Mouse (Mus musculus): ENCODE measurements around the gene AC161166.1. TPM values are rescaled to one million over a fixed set of nuclear protein-coding genes. Genes with fewer than 3 reads are reported as not detected.
A peak's percentile ranks its signal among the peaks of the same experiment; 100 is the strongest.

The AC161166.1 gene
- not detected for total RNA-seq (2021)

DNA sequence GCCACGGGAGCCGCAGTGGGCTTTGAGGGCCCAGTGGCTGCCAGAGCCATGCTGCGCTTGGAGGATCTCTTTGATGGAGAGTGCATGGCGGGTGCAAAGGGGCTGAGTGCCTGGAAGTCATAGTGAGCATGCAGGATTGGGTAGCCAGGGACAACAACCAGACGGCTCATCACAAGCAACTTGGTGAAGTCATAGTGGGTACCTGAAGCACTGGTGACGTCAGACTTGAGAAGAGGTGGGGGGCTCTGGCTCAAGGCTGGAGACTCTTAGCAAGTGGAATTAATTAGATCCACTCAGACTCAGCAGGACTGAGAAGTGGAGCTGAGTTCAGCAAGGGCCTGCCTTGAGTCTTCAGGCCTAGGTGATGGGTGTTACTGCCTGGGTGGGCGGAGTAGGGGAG lies at the start of gene AC161166.1:
Gene AC161166.1 (minus strand): TSS at position 101 of the 400 bp plus-strand sequence.
- DNase-seq = no peak
- intact Hi-C loops (cut with DNase I) = no loop called here

DNA sequence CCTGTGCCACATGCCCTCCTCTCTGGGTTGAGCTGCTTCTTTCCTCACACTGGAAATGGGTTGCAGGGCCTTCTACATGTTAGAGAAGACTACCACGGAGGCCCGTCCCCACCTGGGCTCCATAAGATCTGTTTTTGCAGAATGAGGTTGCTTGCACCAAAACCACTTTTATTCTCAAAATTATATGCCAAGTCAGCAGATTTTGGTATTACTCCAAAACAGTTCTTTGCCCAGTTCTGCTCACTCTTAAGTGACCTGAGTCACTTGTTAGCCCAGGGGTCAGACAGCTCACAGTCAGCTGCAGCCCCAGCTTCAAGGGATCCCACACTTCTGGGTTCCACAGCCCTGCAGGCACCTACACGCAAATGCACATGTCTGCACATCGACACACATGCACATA lies 49.2 kb upstream of the AC161166.1 start:
- DNase-seq = no peak
- intact Hi-C loops (cut with DNase I) = no loop called here

DNA sequence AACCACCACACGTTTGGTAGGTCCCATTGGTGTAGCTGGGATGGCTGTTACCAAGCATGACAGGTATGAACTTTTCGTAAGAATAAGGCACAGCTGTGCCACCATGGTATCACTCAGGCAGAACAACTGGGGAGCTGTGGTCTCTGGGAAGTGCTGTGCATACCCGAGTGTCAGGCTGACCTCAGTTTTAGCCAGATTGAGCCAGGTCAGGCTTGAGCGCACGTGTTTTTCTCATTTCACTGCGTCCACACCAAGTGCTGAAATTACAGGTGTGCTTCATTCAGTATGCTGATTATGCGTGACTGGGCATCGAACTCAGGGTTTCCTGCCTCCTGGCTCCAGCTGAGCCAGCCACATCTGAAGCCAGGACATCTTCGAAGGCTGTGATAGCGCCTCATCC lies 43.5 kb upstream of the AC161166.1 start:
- intact Hi-C loops (cut with DNase I) = loop anchor here (5.0 kb wide), 1 partner anchor 38 kb away; no protein-coding TSS in a partner anchor
- no peak for DNase-seq

DNA sequence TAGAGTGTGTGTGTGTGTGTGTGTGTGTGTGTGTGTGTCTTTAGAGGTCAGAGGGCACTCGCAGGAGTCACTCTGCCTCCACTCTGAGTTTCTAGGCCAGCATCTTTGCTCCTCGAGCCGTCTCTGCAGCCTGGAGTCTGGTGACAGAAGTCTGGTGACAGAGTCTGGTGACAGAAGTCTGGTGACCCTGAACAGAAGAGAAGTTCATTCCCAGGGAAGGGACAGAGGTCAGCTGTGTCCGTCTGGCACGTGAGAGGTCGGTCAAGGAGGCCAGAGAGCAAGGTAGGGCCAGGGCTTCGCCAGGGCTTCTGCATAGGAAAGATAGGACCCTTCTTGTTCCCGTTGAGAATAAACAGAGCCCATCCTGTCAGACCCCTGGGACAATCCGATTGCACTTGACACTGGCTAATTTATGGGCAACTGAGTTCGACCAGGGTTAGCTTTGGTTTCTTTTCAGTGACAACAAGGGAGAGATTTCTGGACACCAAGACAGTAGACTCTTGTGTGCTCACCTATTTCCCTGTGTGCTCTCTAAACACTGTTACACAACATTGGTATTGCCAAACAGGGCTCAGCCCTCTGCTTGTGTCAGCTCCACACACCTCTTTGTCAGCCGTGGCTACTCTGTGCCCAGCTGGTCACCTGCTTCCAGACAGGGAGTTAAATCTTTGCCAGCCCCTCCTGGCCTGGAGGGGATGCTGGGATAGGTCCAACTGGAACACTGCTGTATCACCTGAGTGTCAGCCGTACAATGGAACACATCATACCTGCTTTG lies 39.9 kb upstream of the AC161166.1 start:
- intact Hi-C loops (cut with DNase I) = no loop called here
- no peak for DNase-seq

DNA sequence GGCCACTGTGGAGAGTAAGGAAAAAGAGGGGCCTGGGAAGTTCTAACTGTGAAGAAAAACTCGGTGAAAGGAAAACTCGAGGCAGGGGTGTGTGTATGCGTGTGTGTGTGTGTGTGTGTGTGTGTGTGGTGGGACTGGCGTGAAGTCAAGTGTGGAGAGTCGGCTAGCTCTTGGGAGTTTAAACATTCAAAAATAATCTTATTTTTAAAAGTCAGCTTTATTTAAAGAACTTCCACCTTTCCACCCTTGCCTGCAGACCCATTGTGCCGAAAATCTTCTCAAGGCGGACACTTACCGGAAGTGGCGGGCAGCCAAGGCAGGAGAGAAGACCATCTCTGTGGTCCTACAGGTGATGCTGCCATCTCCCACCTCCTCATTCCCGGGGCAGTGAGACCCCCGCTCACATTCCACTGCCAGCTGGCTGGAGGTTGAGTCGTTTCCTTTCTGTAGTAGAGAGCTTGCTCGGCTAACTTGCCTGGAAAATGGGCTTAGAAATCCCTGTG lies 35.3 kb upstream of the AC161166.1 start:
- no peak for DNase-seq

DNA sequence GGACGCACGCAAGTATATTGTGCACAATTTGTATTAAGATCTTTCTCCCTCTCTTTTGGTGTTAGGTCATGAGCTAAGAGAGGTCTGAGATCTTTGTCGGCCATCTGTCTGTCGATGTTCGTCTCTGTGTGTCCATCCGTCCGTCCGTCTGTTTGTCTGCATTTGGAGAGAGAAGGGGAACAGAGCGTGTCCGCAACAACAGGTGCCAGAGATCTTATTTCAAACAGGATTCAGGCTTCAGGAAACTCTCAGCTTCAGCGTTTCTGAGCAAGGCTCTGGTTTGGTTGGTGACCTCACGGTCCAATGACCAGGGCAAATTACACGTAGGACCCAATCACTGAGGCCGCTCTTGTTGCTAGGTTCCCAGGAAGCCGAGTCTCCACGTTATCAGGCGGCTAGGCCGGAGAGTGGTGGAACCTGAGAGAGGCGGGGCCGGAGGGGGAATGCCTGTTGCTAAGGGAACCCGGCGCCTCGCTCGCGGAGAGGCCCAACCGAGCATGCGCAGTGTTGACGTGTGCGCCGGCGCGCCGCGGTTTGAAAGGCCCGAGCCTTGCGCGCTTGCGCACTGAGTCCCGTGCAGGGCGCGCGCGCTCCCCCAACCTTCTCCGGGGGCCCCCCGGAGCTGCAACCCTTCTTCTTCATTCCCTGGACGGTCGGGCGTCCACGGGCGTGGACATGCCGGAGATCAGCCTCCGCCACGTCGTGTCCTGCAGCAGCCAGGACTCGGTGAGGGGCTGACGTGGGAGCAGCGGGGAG lies 34.6 kb upstream of the AC161166.1 start:
- intact Hi-C loops (cut with DNase I) = loop anchor here (1.0 to 5.0 kb wide), 4 partner anchors 18 to 75 kb away; partner anchors contain the start of gene Zfp428
- peak; percentile 97 to 98 for DNase-seq

More for the DNA sequence above, 35.3 kb upstream of the AC161166.1 start:
- intact Hi-C loops (cut with DNase I) = loop anchor here (1.0 to 5.0 kb wide), 4 partner anchors 18 to 75 kb away; partner anchors contain the start of gene Zfp428

DNA sequence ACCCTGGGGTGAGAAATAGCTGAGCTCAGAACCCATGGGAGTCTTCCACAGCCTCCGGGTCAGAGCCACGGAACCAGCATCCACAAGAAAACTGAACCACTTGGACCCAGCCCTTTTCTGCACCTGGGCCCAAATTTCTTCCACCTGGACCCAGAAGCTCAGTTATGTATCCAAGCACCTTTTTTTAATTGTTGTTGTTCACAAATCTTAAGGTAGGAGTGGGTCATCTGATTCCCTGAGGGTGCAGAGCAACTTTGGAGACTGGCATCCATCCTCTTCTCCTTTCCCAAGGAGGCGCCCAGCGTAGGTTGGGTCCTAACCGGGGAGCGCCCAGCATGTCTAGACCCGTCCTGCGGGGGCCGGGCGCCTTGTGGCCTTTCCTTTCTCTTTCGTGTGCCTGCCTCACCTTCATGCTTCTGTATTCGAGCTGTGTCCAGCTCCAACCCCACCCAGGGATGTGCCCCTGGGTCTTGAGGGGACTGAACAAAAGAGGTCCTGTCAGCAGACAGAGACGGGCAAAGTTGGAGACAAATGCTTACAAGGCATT lies 33.9 kb upstream of the AC161166.1 start, which contains the start of the genes Pinlyp and Xrcc1:
Gene Pinlyp (minus strand): TSS at position 51 of the 547 bp plus-strand sequence.
Gene Xrcc1 (plus strand): TSS at position 222 of the 547 bp plus-strand sequence.
- DNase-seq = no peak
- intact Hi-C loops (cut with DNase I) = loop anchor here (2.0 to 5.0 kb wide), 3 partner anchors 39 to 74 kb away; partner anchors contain the start of gene Zfp428

DNA sequence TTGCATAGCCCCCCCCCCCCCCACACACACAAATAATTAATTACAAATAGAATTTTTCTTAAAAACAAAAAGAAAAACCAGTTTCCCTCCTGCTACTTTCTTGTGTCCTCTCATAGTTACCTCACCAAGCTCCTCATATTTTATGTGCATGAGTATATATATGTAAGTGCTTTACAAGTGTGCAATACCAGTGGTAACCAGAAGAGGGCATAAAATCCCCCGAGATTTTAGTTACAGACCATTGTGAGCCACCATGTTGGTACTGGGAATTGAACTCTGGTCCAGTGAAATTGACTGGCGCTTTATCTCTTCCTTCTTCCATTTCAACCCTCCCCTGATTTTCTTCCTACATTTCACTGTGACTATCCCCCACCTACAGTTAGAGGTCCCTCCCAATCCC lies 32.3 kb upstream of the AC161166.1 start:
- DNase-seq = no peak
- intact Hi-C loops (cut with DNase I) = no loop called here

DNA sequence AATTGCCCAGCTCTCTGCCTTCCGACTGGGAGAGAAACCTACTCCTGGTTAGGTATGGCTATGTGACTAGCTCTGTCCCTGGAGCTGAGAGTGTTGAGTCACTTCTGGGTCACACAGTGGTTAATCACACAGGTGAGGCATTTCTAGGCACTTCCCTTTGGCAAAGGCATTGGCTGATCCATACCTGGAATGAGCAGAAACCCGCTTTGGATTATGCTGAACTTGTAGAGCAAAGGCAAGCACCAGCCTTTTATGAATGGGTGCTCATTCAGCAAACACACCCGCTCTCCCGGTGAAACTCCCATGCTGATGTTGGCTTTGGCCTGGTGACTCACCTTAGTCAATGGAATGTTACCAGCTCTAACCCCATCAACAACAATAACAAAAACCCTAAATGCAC lies 27.4 kb upstream of the AC161166.1 start:
- intact Hi-C loops (cut with DNase I) = no loop called here
- no peak for DNase-seq

DNA sequence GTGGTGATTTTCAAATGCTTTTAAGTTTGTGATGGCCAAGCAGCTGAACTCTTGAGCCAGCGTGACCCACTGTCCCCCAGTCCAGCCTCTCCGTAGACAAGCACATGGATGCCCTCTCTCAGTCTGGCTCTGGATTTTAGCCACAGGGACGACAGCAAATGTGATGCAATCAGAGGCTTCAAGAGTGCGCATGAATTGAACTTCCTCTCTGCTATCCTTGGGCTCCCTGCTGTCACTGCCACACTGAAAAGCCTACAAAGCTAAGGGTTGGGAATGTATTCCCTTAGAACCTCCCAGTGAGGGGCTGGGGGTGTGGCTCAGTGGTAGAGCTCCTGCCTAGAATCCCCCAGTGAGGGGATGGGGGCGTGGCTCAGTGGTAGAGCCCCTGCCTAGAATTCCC lies 26.4 kb upstream of the AC161166.1 start:
- intact Hi-C loops (cut with DNase I) = no loop called here
- DNase-seq = no peak

DNA sequence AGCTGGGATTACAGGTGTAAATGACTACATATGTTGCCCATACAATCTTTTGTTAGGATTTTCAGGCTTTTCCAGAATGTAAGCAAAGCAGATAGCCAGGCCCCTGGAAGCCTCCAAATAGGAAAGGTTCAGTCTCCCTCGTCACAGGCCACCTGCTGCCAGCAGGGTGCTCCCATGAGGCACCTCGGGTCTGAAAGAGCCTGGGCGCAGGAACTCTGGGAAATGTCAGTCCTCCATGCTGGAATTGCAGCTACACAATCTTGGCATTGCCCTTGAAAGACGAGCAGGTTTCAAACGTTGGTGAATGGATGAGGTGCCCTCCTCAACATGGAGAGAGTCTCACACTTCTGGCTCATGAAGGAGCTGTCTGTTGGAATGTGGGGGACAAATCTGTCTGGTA lies 25.9 kb upstream of the AC161166.1 start:
- intact Hi-C loops (cut with DNase I) = no loop called here
- DNase-seq = no peak

DNA sequence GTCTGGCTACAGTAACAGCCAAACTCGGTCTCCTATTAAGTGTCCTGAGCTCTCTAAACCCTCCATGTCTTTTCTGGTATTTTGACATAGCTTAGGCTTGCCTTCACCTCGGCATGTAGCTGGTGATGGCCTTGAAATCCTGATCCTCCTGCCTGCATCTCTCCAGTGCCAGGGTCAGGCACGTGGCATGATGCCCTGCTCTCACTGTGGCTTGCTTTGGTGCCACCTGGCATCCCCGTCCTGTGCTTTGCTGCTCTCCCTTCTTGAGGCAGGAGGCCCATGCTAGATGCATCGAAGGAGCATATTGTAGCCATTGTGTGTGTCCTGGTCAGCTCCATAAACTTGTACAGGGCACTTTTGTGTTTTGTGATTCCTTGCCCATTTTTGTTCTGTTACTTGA lies 25.3 kb upstream of the AC161166.1 start:
- DNase-seq = no peak
- intact Hi-C loops (cut with DNase I) = no loop called here

DNA sequence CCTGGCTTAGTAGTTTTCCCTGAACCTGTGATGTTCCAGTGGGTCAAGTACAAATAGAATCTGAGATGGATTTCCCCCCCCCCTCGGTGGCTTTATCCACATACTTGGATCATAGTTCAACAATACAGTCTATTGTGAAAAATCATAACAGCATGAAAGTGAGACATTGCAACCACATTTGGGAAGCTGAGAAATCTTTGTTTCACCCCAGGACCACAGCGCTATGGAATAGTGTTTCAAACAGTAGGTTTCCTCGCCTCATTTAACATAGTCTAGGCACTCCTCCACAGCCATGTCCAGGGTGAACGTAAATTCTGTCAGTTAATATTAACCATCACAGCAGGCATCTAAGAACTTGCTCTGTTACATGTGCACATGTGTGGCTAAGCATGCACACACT lies 24.8 kb upstream of the AC161166.1 start:
- intact Hi-C loops (cut with DNase I) = no loop called here

DNA sequence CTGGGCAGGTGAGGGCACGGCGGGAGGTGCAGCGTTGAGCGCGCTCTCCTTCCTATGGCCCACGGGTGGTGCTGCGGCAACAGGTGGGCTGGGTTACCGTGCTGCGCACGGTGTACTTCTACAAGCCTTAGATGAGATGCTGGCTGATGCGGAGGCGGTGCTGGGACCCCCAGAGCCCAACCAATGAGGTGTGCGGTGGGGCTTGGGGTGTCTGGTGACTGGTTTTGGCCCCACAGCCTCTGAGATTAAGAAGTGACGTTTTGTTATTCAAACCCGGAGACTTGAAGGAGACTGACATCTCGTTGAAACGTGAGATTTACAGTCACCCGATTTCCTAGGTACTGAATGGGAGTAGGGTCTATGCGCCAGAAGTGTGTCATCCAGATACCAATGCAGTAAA lies 22.0 kb upstream of the AC161166.1 start:
- DNase-seq = no peak
- intact Hi-C loops (cut with DNase I) = loop anchor here (5.0 kb wide), 1 partner anchor 128 kb away; no protein-coding TSS in a partner anchor

More for the DNA sequence above, 24.8 kb upstream of the AC161166.1 start:
- no peak for DNase-seq

DNA sequence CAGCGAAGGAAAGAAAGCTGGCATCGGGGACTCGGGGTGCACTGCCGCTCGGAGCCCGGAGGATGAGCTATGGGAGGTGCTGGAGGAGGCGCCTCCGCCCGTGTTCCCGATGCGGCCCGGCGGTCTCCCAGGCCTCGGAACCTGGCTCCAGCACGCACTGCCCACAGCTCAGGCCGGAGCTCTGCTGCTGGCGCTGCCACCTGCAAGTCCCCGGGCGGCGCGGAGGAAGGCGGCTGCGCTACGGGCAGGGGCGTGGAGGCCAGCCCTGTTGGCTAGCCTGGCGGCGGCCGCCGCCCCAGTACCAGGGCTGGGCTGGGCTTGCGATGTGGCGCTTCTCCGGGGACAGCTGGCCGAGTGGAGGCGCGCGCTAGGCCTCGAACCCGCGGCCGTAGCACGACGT lies 21.6 kb upstream of the AC161166.1 start:
- intact Hi-C loops (cut with DNase I) = loop anchor here (5.0 kb wide), 1 partner anchor 128 kb away; no protein-coding TSS in a partner anchor
- DNase-seq = no peak

DNA sequence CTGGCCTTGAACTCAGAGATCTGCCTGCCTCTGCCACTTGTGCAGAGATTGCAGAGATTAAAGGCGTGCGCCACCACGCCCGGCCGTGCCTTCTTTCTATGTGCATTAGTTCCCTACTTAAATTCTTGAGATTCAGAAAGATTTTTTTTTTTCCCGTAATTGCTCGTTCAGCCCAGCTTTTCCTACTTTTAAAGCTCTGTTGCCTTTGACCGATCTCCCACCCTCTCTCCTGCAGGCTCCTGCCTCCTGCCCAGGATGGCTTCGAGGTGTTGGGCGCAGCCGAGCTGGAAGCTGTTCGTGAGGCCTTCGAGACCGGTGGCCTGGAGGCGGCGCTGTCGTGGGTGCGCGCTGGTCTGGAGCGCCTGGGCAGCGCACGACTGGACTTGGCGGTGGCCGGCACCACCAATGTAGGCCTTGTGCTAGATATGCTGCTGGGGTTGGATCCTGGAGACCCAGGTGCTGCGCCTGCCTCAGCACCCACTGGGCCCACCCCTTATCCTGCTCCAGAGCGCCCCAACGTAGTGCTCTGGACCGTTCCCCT lies 20.8 kb upstream of the AC161166.1 start:
- DNase-seq = no peak
- intact Hi-C loops (cut with DNase I) = loop anchor here (5.0 kb wide), 1 partner anchor 129 kb away; no protein-coding TSS in a partner anchor

DNA sequence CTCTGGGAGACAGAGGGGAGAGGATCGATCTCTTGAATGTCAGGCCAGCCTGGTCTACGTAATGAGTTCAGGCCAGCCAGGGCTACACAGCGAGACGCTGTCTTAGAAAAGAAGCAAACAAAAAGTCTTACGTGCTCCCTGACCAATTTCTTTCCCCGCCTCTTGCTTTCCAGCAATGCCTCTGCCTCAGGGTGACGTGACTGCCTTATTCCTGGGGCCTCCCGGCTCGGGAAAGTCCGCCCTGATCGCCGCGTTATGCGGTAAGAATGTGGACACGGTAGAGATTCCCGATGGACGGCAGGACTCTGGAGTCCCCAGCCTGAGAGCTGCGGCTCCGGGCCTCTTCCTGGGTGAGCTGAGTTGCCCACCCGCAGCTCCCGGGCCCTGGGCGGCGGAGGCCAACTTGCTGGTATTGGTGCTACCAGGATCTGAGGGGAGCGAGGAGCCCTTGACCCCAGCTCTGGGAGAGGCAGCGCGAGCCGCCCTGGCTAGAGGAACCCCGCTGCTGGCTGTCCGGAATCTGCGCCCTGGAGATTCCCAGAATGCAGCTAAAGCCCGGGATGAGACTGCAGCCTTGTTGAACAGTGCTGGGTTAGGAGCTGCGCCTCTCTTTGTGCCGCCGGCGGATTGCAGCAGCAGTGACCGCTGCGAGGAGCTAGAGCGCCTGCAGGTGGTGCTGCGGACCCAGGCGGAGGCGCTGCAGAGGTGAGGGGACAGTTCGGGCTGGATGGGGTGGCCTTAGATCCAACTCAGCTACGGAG lies 19.1 kb upstream of the AC161166.1 start:
- intact Hi-C loops (cut with DNase I) = loop anchor here (2.0 to 5.0 kb wide), 2 partner anchors 25 to 131 kb away; partner anchors contain the start of gene Zfp428
- peak; percentile 72 for DNase-seq

DNA sequence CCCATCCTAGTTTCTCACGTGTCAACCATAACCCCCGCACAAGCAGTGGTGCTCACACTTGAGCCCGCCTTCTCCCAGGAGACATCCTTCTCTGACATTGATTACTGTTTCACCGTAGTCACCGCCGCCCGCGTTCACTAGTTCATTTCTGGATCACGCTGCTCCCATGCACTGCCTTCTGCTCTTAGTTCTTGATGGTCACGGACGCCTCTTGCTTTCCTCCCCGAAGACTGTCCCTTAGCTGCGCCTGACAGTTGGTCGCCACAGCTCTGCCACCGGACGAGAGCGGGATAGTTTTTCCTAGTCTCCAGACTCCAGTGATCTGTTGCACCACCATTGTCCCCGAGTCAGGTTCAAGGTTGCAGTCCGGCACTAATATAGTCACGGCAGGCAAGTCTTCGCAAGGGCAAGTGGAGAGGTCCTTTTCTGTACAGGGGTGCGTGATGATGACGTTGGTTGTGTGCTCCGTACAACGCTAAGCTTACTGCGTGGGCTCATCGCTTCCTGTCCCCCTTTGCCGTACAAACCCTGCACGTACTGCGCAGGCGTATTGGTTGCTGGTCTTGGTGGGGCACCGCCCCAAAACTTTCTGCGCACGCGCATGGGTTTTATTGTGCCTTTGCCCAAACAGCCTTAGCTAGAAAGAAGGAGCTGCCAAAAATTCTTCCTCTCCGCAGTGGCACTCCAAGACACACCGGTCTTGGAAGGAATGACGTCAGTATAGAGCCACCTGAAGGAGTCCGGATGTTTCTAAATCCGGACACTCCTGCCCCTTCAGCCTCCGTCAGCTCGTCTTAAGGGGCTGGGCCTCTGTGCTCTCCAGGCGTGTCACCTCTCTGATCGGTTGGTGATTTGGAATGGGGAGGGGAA lies 18.0 kb upstream of the AC161166.1 start, which contains the start of gene Irgq:
Gene Irgq (plus strand): TSS at position 628 of the 870 bp plus-strand sequence.
- intact Hi-C loops (cut with DNase I) = loop anchor here (2.0 to 5.0 kb wide), 2 partner anchors 23 to 132 kb away; partner anchors contain the start of gene Zfp428
- peak; percentile 99 for DNase-seq
